Mouse (Mus musculus) MEL (cell line): ENCODE measurements around the gene Pnpt1. TPM values are rescaled to one million over a fixed set of nuclear protein-coding genes. Genes with fewer than 3 reads are reported as not detected.

ENCODE experiments used
- DNase-seq: peaks from one replicate; pipeline ENCODE4 v3.0.0; 2011; ENCODE audit warnings: low read depth, low spot score
- H3K27ac ChIP-seq: 2 replicates; pipeline ENCODE4 v1.5.1; 2012; ENCODE audit warnings: low read depth, mild to moderate bottlenecking, control low read depth, low read length, moderate library complexity; ENCODE audit not compliant: control insufficient read depth
- H3K27me3 ChIP-seq, 2 experiments: fragments of 150-350 bp in 1 of 2; sonication (generic) in 1 of 2; 2 replicates each; pipeline ENCODE4 v1.6.1; 2012; ENCODE audit warnings: low read length in 2 of 2, mild to moderate bottlenecking in 2 of 2, improper control_type of control experiment in 1 of 2, moderate library complexity in 1 of 2; ENCODE audit not compliant: insufficient read depth in 2 of 2, control insufficient read depth in 1 of 2
- H3K36me3 ChIP-seq, 2 experiments: 2 replicates each; pipeline ENCODE4 v1.6.1; 2012 to 2014; ENCODE audit warnings: low read length in 2 of 2, improper control_type of control experiment in 1 of 2, inconsistent platforms in 1 of 2, mild to moderate bottlenecking in 1 of 2; ENCODE audit not compliant: insufficient read depth in 2 of 2, control insufficient read depth in 1 of 2
- H3K4me1 ChIP-seq, 2 experiments: fragments of 150-350 bp in 1 of 2; sonication (generic) in 1 of 2; 2 replicates each; pipeline ENCODE4 v1.6.1; 2012; ENCODE audit warnings: low read length in 2 of 2, improper control_type of control experiment in 1 of 2, mild to moderate bottlenecking in 1 of 2; ENCODE audit not compliant: insufficient read depth in 2 of 2, control insufficient read depth in 1 of 2
- H3K4me3 ChIP-seq, 2 experiments: fragments of 150-350 bp in 1 of 2; sonication (generic) in 1 of 2; 2 replicates each; pipeline ENCODE4 v1.5.1; 2012; ENCODE audit warnings: low read depth in 2 of 2, low read length in 2 of 2, mild to moderate bottlenecking in 2 of 2, moderate library complexity in 2 of 2, control low read depth in 1 of 2, improper control_type of control experiment in 1 of 2; ENCODE audit not compliant: control insufficient read depth in 1 of 2, insufficient read depth in 1 of 2
- H3K79me2 ChIP-seq: 2 replicates; pipeline ENCODE4 v1.6.1; 2012; ENCODE audit warnings: mild to moderate bottlenecking, low read length, moderate library complexity; ENCODE audit not compliant: control insufficient read depth, poor library complexity, insufficient read depth
- H3K9ac ChIP-seq: 2 replicates; pipeline ENCODE4 v1.6.1; 2012; ENCODE audit warnings: low read depth, mild to moderate bottlenecking, control low read depth, low read length, moderate library complexity; ENCODE audit not compliant: control insufficient read depth, poor library complexity, severe bottlenecking
- H3K9me3 ChIP-seq: fragments of 150-350 bp; sonication (generic); replicated peaks from 2 replicates; pipeline ENCODE4 v1.6.1; 2012; ENCODE audit warnings: mild to moderate bottlenecking, low read length, improper control_type of control experiment, moderate library complexity; ENCODE audit not compliant: insufficient read depth
- BHLHE40 ChIP-seq: IDR thresholded peaks from 2 replicates; pipeline ENCODE4 v1.6.1; 2012; ENCODE audit warnings: low read depth, mild to moderate bottlenecking, inconsistent platforms, low read length, improper control_type of control experiment, borderline replicate concordance
- CHD1 ChIP-seq: IDR thresholded peaks from 2 replicates; pipeline ENCODE4 v1.6.1; 2012; ENCODE audit warnings: low read depth, mild to moderate bottlenecking, inconsistent platforms, low read length, improper control_type of control experiment
- CTCF ChIP-seq, 3 experiments: IDR thresholded peaks in 2 of 3; conservative IDR thresholded peaks in 1 of 3; 2 replicates each; pipeline ENCODE4 v1.5.1; 2011 to 2012; ENCODE audit warnings: low read length in 3 of 3, low read depth in 2 of 3, mild to moderate bottlenecking in 2 of 3, improper control_type of control experiment in 1 of 3, inconsistent platforms in 1 of 3, mixed read lengths in 1 of 3, moderate library complexity in 1 of 3; ENCODE audit not compliant: control insufficient read depth in 1 of 3, insufficient read depth in 1 of 3, poor library complexity in 1 of 3, severe bottlenecking in 1 of 3
- ELF1 ChIP-seq: IDR thresholded peaks from 2 replicates; pipeline ENCODE4 v1.6.1; 2014; ENCODE audit warnings: low read depth, mild to moderate bottlenecking, inconsistent platforms, low read length, improper control_type of control experiment, moderate library complexity
- EP300 ChIP-seq, 2 experiments: IDR thresholded peaks; 2 replicates each; pipeline ENCODE4 v1.6.1; 2011; ENCODE audit warnings: improper control_type of control experiment in 2 of 2, low read length in 2 of 2, low read depth in 1 of 2, mild to moderate bottlenecking in 1 of 2
- ETS1 ChIP-seq: IDR thresholded peaks from 2 replicates; pipeline ENCODE4 v1.6.1; 2012; ENCODE audit warnings: low read depth, mild to moderate bottlenecking, inconsistent platforms, low read length, improper control_type of control experiment, moderate library complexity
- GATA1 ChIP-seq: IDR thresholded peaks from 2 replicates; pipeline ENCODE4 v1.6.1; 2011; ENCODE audit warnings: low read depth, low read length, improper control_type of control experiment
- HCFC1 ChIP-seq: IDR thresholded peaks from 2 replicates; pipeline ENCODE4 v1.6.1; 2012; ENCODE audit warnings: low read depth, mild to moderate bottlenecking, inconsistent platforms, low read length, improper control_type of control experiment, moderate library complexity
- JUND ChIP-seq: IDR thresholded peaks from 2 replicates; pipeline ENCODE4 v1.6.1; 2011; ENCODE audit warnings: low read depth, mild to moderate bottlenecking, improper control_type of control experiment, low read length
- KAT2A ChIP-seq: conservative IDR thresholded peaks from 2 replicates; pipeline ENCODE4 v1.6.1; 2012; ENCODE audit warnings: low read depth, low read length, improper control_type of control experiment, inconsistent platforms
- MAX ChIP-seq: IDR thresholded peaks from 2 replicates; pipeline ENCODE4 v1.6.1; 2011; ENCODE audit warnings: low read length, improper control_type of control experiment
- MAZ ChIP-seq: IDR thresholded peaks from 2 replicates; pipeline ENCODE4 v1.6.1; 2012; ENCODE audit warnings: low read depth, mild to moderate bottlenecking, inconsistent platforms, low read length, improper control_type of control experiment
- MEF2A ChIP-seq: IDR thresholded peaks from 2 replicates; pipeline ENCODE4 v1.6.1; 2014; ENCODE audit warnings: low read depth, mild to moderate bottlenecking, inconsistent platforms, low read length, improper control_type of control experiment; ENCODE audit not compliant: poor library complexity, insufficient replicate concordance, severe bottlenecking; ENCODE audit errors: extremely low read depth
- MXI1 ChIP-seq: IDR thresholded peaks from 2 replicates; pipeline ENCODE4 v1.6.1; 2011; ENCODE audit warnings: mild to moderate bottlenecking, low read depth, low read length, improper control_type of control experiment
- MYB ChIP-seq: IDR thresholded peaks from 2 replicates; pipeline ENCODE4 v1.6.1; 2011; ENCODE audit warnings: mild to moderate bottlenecking, low read depth, low read length, improper control_type of control experiment
- MYC ChIP-seq: IDR thresholded peaks from 2 replicates; pipeline ENCODE4 v1.6.1; 2011; ENCODE audit warnings: low read depth, mild to moderate bottlenecking, low read length, improper control_type of control experiment, moderate library complexity
- NELFE ChIP-seq: IDR thresholded peaks from 2 replicates; pipeline ENCODE4 v1.6.1; 2011; ENCODE audit warnings: low read depth, low read length, improper control_type of control experiment
- NRF1 ChIP-seq: IDR thresholded peaks from 2 replicates; pipeline ENCODE4 v1.6.1; 2014; ENCODE audit warnings: low read depth, mild to moderate bottlenecking, inconsistent platforms, low read length, improper control_type of control experiment, moderate library complexity; ENCODE audit not compliant: poor library complexity, insufficient read depth, severe bottlenecking
- POLR2A ChIP-seq, 2 experiments: IDR thresholded peaks; 2 replicates each; pipeline ENCODE4 v1.6.1; 2011 to 2012; ENCODE audit warnings: low read length in 2 of 2, mild to moderate bottlenecking in 2 of 2, control low read depth in 1 of 2, improper control_type of control experiment in 1 of 2, low read depth in 1 of 2, moderate library complexity in 1 of 2; ENCODE audit not compliant: control insufficient read depth in 1 of 2, insufficient read depth in 1 of 2, poor library complexity in 1 of 2
- POLR2AphosphoS2 ChIP-seq: IDR thresholded peaks from 2 replicates; pipeline ENCODE4 v1.6.1; 2011; ENCODE audit warnings: low read length, improper control_type of control experiment
- RAD21 ChIP-seq: IDR thresholded peaks from 2 replicates; pipeline ENCODE4 v1.6.1; 2011; ENCODE audit warnings: mild to moderate bottlenecking, low read depth, low read length, improper control_type of control experiment
- RCOR1 ChIP-seq: IDR thresholded peaks from 2 replicates; pipeline ENCODE4 v1.6.1; 2012; ENCODE audit warnings: low read depth, mild to moderate bottlenecking, inconsistent platforms, low read length, improper control_type of control experiment
- SIN3A ChIP-seq: IDR thresholded peaks from 2 replicates; pipeline ENCODE4 v1.6.1; 2012; ENCODE audit warnings: low read length, improper control_type of control experiment, inconsistent platforms
- SMC3 ChIP-seq: IDR thresholded peaks from 2 replicates; pipeline ENCODE4 v1.6.1; 2011; ENCODE audit warnings: low read depth, low read length, improper control_type of control experiment
- TAL1 ChIP-seq: IDR thresholded peaks from 2 replicates; pipeline ENCODE4 v1.6.1; 2012; ENCODE audit warnings: mild to moderate bottlenecking, inconsistent platforms, low read length, moderate library complexity, mixed read lengths
- TBP ChIP-seq: IDR thresholded peaks from 2 replicates; pipeline ENCODE4 v1.8.0; 2011; ENCODE audit warnings: low read depth, low read length, improper control_type of control experiment
- TCF12 ChIP-seq: IDR thresholded peaks from 2 replicates; pipeline ENCODE4 v1.6.1; 2014; ENCODE audit warnings: low read depth, mild to moderate bottlenecking, inconsistent platforms, low read length, improper control_type of control experiment, moderate library complexity
- UBTF ChIP-seq: IDR thresholded peaks from 2 replicates; pipeline ENCODE4 v1.6.1; 2012; ENCODE audit warnings: low read depth, mild to moderate bottlenecking, inconsistent platforms, low read length, improper control_type of control experiment, moderate library complexity, borderline replicate concordance; ENCODE audit not compliant: insufficient read depth
- USF1 ChIP-seq: IDR thresholded peaks from 2 replicates; pipeline ENCODE4 v1.6.1; 2014; ENCODE audit warnings: low read depth, mild to moderate bottlenecking, inconsistent platforms, low read length, improper control_type of control experiment, moderate library complexity
- USF2 ChIP-seq, 2 experiments: IDR thresholded peaks; 2 replicates each; pipeline ENCODE4 v1.6.1; 2011 to 2012; ENCODE audit warnings: improper control_type of control experiment in 2 of 2, low read length in 2 of 2, borderline replicate concordance in 1 of 2, inconsistent platforms in 1 of 2, low read depth in 1 of 2, mild to moderate bottlenecking in 1 of 2; ENCODE audit not compliant: insufficient read depth in 1 of 2
- ZC3H11A ChIP-seq: IDR thresholded peaks from 2 replicates; pipeline ENCODE4 v1.6.1; 2012; ENCODE audit warnings: low read depth, mild to moderate bottlenecking, inconsistent platforms, low read length, improper control_type of control experiment
- ZKSCAN1 ChIP-seq: IDR thresholded peaks from 2 replicates; pipeline ENCODE4 v1.6.1; 2012; ENCODE audit warnings: low read depth, mild to moderate bottlenecking, inconsistent platforms, low read length, improper control_type of control experiment, moderate library complexity
- ZMIZ1 ChIP-seq: IDR thresholded peaks from 2 replicates; pipeline ENCODE4 v1.6.1; 2012; ENCODE audit warnings: low read depth, mild to moderate bottlenecking, inconsistent platforms, low read length, improper control_type of control experiment, moderate library complexity
- ZNF384 ChIP-seq: IDR thresholded peaks from 2 replicates; pipeline ENCODE4 v1.6.1; 2012; ENCODE audit warnings: low read depth, mild to moderate bottlenecking, inconsistent platforms, low read length, improper control_type of control experiment
- polyA plus RNA-seq, 2 experiments: library from polyadenylated mRNA; stranded (reverse) in 1 of 2; unstranded in 1 of 2; fragments of >175 nt in 1 of 2; fragments of >200 nt in 1 of 2; gene quantifications; 2 replicates each; pipeline versions ENCODE4 v1.2.1 to v1.2.4; 2012; ENCODE audit warnings: low replicate concordance in 2 of 2, low read depth in 1 of 2; ENCODE audit not compliant: insufficient read length in 2 of 2, insufficient read depth in 1 of 2, missing spikeins in 1 of 2
- total RNA-seq: library from RNA; depleted of rRNA; stranded (reverse); fragments of 300-350 nt; gene quantifications from 2 replicates; pipeline ENCODE4 v1.2.3, GENCODE M21; 2012

Pnpt1 gene
- total and polyA plus RNA-seq, 3 experiments = 56.2 to 85.0 TPM; not detected in 1

DNA sequence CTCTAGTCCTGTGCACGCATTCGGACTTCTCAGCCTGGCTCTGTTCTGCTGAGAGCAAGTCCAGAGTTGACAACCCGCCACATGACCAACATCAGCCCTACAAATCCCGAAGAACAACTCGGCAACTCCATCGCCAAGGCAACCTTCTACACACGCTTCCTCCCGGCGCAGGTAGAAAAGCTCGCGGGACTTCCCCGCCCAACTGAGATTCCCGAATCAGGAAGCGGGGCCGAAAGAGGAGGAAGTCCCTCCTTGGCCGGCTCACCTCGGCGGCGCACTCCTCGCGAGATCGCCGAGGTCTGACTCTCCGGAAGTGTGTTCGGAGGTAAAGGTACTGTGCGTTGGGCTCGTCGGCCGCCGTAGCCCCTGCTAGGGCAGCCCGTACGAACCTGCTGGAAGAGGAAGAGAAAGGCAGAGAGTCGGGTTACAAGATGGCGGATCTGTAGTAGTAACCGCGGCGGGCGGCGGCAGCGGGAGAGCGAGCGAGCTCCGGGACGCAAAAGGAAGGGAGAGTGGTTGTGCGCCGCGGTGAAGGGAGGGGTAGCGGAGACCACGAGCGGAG is 42.1 kb downstream of the Pnpt1 start, which contains the start of gene Ppp4r3b (continued):
- TF ChIP-seq MEF2A = no peak
- TF ChIP-seq KAT2A = peak; percentile 82

DNA sequence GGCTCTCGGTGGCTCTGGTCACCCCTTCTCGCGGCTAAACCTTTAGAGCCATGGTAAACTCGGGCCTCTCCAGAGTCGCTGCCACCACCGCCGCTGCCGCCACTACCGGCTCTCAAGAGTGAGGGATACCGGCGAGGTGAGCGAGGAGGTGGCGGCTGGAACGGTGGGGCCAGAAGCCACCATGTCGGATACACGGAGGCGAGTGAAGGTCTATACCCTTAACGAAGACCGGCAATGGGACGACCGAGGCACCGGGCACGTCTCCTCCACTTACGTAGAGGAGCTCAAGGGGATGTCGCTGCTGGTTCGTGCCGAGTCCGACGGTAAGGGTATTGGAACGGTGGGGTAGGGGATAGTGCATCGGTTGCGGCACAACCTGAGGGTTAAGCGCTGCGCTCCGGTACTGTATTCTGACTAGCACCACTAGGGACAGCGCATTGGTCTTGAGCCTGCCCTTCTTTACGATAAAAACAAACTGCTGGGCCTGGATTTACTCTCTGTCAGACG is 42.6 kb downstream of the Pnpt1 start:
- H3K9me3 ChIP-seq = no peaks in the 10 kb centered on the region
- peak overlapping the region; percentile 76 to 85 for H3K4me3 ChIP-seq
- H3K4me1 ChIP-seq = peaks cover 14 to 32% of the 10 kb centered on the region in 2 experiments; a peak in 3 of 4 replicates
- DNase-seq = peak; percentile 88
- peak overlapping the region; percentile 93 for H3K9ac ChIP-seq
- H3K27ac ChIP-seq = peak overlapping the region; percentile 86
- peaks cover 33% of the 10 kb centered on the region for H3K79me2 ChIP-seq
- no peaks in the 10 kb centered on the region for H3K27me3 ChIP-seq
- peaks cover 12 to 24% of the 10 kb centered on the region in 2 experiments for H3K36me3 ChIP-seq
- TF ChIP-seq GATA1 (no peak), MYC (no peak; the same call in 1 of the 2 replicates), BHLHE40 (no peak), RAD21 (no peak), JUND (no peak), POLR2A (IDR thresholded peaks at IDR 0.05; ENCODE audit: control insufficient read depth in 1 of 2, insufficient read depth in 1 of 2, low read depth in 1 of 2, low read length in 2 of 2, poor library complexity in 1 of 2) (no peak), ETS1 (no peak), ZMIZ1 (peak; percentile 24), SMC3 (no peak), USF1 (no peak), NRF1 (no peak), CTCF (IDR thresholded peaks at IDR 0.05 in 2 of 3, conservative IDR thresholded peaks at IDR 0.05 in 1 of 3; ENCODE audit: control insufficient read depth in 1 of 3, insufficient read depth in 1 of 3, low read depth in 2 of 3, low read length in 3 of 3, poor library complexity in 1 of 3, severe bottlenecking in 1 of 3) (peak; percentile 8 to 36 (median 19); a peak in 3 of 6 replicates), ZC3H11A (no peak), MXI1 (no peak; the same call in 1 of the 2 replicates), ZNF384 (peak; percentile 12; the same call in 1 of the 2 replicates), EP300 (IDR thresholded peaks at IDR 0.05; ENCODE audit: low read depth in 1 of 2, low read length in 2 of 2) (no peak), ZKSCAN1 (no peak), POLR2AphosphoS2 (no peak), TAL1 (no peak), MYB (no peak), TBP (peak; percentile 58; the same call in 1 of the 2 replicates), MAX (0 out of 2 replicates have a peak, but pooled peaks have one; percentile 20), UBTF (no peak; the same call in 1 of the 2 replicates), USF2 (IDR thresholded peaks at IDR 0.05; ENCODE audit: borderline replicate concordance in 1 of 2, insufficient read depth in 1 of 2, low read depth in 1 of 2, low read length in 2 of 2) (no peak), SIN3A (no peak; the same call in 1 of the 2 replicates), ELF1 (no peak), CHD1 (peak; percentile 86; the same call in 1 of the 2 replicates), TCF12 (no peak), NELFE (no peak), RCOR1 (no peak), MEF2A (no peak), HCFC1 (no peak), MAZ (no peak)
